Mouse (Mus musculus) CD4-positive helper T cell, adult 2 months (primary cell): Measurements from ENCODE around the gene Chga.

Source experiments
- DNase-seq: peaks from one replicate; pipeline ENCODE4 v3.0.0-alpha.2; 2012; ENCODE audit warnings: low read depth, missing footprints, low spot score

Gene Chga

DNA sequence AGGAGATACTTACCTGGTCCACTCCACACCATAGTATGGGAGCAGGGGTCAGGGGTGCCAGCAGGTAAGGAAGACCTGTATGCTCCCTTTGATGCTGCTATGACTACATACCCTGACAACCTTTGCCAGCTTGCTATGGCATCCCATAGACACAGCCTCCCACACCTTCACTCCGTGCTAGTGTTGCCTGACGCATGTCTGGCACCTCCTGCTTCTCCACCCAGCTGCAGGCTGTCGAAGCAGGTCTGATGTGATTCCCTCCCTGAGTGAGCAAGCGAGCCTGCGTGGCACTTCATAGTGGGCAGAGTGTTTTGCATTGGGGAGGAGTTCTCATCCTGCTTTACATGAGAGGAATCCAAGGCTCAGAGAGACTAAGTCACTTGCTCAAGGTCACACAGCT, 2.6 kb downstream of the Chga start:
- DNase-seq = no peak

DNA sequence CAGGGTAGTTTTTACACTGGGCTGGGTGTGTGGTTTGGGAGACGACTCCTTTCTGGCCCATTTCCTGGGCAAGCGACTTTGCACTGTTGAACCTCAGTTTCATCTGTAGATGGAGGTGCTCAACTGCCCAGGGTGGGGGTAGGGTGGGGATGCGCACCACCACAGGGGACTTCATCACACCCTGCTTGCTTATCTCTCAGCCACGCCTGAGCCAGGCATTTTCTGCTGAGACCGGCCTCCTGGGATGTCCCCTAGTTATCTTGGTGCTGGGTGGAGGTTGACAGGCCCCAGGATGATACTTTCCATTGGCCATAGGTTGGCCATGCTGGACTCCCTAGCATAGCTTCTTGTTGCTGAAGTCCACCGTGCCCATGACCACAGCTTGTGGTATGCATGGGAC, 10.3 kb downstream of the Chga start:
- DNase-seq = no peak

DNA sequence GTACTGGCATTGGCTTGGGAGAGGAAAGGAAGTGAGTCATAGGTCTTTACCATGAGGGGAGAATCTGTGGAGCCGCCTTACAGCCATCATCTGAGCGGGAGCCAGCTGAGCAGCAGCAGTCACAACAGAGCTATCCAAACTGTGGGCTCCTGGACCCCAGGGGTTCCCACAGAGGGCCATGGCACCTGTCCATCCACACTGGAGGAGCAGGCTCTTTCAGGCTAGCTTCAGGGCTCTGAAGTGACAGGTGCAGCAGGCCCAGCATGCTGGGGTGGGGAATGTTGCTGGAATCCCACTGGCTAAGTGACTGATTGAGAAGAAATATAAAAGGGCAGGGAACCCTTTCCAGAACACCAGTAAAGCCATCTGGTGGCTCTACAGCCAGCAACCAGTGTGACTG, 12.2 kb downstream of the Chga start:
- DNase-seq = no peak

GRCm38 (mm10) chr12:102568219-102568618, 13.4 kb downstream of the Chga start:
- no peak for DNase-seq

- no peak for DNase-seq
Observed at GRCm38 (mm10) chr12:102570111-102570510, 15.3 kb downstream of the Chga start.

DNA sequence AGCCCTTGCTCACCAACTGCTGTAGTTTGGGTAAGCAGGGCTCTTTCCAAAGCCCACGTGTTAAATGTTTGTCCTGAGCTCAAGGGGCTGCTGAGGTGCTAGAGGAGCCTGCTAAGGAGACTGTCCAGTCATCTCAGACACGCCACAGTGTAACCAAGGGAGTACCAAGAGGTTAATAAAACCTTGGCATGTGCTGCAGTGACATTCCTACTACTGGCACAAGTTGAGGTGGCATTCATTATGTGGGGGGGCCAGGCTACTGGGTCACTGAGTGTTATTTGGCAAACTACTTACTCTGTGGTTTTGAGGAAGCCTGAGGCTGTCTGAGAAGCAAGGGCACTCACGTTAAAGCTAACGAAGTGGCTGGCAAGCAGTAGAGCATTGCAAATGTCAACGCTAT, 16.0 kb downstream of the Chga start:
- DNase-seq = no peak

DNA sequence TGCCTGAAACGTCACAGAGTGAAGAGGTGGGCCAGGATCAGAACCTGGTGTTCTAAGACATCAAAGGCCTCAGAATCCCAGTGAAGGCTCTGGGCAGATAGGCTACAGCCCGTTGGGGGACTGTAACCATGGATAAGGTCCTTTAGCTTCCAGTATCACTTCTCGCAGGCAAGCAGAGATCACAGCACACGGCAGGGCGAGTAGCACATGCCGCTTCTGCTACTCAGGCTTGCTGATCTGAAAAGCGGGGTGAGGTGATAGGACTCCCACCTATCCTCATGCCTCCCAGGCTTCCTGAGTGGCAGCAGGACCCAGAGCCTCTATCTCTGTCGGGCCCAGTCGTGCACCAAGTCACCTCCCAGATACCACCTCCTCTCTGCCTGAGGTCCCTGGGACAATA, 16.9 kb downstream of the Chga start:
- DNase-seq = no peak

DNA sequence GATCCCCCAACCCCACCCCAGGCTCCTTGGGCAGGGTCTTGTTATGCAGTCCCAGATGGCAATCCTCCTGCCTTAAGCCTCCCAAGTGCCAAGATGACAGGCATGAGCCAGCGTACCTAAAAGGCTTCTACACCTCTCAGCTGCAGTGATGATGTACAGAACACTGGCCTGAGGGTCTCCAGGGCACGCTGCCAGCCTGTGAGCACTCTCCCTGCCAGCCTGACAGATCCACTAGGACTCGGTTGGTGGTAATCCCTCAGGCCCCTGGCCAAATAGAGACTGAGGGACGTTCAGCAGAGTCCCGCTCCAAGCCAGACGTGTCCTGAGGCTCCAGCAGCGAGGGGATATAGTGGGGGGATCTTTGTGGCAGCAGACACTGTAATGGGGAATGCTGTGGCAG, 18.3 kb downstream of the Chga start:
- no peak for DNase-seq

DNA sequence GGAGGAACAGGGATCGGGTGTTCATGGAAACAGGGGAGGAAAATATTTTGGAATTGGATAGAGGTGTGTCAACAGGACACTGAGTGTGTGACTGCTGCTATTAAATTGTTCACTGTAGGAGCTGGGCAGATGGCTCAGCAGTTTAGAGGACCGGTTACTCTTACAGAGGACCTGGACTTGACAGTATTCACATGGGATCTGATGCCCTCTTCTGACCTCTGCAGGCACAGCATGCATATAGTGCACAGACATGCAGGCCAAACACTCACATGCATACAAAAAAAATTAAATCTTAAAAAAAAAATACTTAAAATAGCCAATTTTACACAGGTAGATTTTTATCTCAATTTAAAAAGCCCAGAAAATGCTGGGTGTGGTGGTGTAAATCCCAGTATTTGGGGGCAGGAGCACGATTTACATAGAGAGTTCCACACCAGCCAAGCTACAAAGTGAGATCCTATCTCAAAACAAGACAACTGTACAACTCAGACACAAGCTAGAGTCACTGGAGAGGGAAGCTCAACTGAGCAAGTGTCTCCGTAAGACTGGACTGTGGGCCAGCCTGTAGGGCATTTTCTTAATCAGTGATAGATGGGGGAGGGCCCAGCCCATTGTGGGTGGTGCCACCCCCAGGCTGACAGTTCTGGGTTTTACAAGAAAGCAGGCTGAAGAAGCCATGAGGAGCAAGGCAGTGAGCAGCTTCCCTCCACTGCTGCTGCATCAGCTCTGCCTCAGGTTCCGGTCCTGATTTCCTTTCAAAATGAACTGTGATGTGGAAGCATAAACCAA, 21.0 kb downstream of the Chga start:
- no peak for DNase-seq

DNA sequence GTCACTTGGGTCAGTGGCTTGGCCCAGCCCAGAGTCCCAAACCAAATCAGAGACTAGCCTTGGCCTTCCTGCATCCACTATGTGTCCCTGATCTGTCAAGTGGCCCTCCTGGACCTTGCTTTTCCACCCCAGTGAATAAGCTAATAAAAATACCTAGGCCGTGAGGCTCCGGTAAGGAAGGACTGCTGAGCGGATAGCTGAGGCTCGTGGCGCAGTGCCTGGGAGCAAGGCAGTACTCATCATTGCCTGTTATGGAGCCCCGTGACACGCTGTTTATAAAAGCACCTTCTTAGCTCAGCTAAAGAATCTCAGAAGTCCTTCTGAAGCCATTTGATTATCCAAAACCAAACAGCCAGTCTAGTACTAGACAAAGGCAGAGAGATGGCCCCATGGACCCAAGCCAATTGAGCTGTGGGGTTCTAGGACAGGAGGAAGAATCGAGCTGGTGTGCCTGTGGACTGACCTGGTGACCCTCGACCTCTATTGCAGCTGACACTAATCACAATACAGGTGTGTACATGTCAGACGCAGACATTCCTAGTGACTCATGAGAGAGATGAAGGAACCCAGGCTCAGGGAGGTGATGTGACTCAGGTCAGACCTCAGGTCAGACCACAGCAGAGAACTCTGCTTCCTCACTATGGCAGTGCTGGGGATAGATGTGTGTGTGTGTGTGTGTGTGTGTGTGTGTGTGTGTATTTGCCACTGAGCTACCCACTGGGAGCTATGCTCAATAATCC, 22.1 kb downstream of the Chga start:
- DNase-seq = no peak

- DNase-seq = peak; percentile 61
Observed at GRCm38 (mm10) chr12:102579041-102579440, 24.3 kb downstream of the Chga start.

GRCm38 (mm10) chr12:102581579-102582196, 26.9 kb downstream of the Chga start:
- DNase-seq = peak; percentile 63

GRCm38 (mm10) chr12:102582441-102582840, 27.7 kb downstream of the Chga start:
- DNase-seq = no peak

GRCm38 (mm10) chr12:102585390-102585789, 30.6 kb downstream of the Chga start:
- no peak for DNase-seq

DNA sequence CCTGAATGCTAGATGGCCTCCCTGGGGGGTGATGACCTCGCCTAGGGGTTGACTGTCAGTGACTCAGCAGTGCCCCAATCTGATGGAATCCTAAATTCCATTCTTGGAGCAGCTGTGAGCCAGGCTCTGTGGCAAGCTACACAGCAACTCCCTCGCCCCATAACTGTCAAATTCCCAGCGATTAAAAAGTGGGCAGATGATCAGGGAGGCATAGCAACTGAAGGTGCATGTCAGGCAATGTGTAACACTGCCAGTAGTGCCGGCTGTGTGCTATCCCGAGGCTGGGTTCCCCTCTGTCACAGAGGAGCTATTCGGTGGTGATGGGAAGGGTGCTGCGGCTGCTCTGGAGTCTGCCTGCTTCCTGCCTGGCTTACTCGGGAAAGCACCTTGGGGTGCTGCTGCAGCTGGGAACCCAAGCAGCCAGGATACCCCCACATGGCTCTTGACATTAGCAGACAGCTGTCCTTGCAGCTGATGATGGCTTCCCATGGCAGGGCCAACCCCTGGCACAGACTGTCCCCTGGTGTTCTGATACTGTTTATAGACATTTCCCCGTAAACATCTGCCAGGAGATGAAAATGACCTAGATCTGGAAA, 31.6 kb downstream of the Chga start:
- no peak for DNase-seq

- DNase-seq = no peak
Observed at GRCm38 (mm10) chr12:102587106-102587505, 32.3 kb downstream of the Chga start.

GRCm38 (mm10) chr12:102590711-102591360, 36.1 kb downstream of the Chga start:
- DNase-seq = no peak

DNA sequence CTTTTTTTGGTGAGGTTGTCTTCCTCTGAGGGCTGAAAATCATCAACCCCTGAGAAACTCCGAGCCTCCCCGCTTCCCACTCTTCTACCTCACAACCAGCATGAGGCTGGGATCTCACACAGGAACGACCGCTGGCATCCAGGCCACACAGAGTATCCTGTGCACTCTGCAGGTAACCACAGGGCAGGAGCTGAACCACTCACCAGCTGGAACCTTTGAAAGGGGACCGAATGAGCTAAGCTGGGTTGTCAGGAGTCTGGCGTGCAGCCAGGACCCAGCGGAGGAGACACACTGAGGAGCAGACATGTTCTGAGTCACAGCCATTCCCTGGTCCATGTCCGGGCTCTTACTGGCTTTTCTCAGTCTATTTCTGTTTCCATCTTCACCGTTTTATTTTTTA, 38.9 kb downstream of the Chga start:
- no peak for DNase-seq

GRCm38 (mm10) chr12:102594627-102595026, 39.9 kb downstream of the Chga start:
- DNase-seq = no peak

DNA sequence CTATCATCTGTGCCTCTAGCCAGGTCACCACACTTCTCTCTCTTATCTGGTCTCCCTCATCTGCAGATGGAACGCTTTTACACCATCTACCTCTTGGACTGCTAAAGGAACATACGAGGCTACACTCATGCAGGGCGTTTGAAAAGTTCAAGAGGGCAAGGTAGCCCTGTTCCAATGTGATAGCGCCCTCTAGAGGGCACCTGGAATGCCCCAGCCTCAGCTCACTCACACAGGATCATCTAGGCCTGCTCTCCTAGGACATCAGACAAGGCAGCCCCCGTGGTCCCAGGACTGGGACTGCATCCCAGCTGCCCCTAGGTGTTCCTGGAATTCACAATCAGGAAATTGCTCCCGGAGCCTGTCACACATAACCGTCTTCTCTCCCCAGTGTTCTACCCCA, 41.6 kb downstream of the Chga start:
- peak; percentile 34 for DNase-seq

- no peak for DNase-seq
Observed at GRCm38 (mm10) chr12:102597466-102597865, 42.7 kb downstream of the Chga start.

DNA sequence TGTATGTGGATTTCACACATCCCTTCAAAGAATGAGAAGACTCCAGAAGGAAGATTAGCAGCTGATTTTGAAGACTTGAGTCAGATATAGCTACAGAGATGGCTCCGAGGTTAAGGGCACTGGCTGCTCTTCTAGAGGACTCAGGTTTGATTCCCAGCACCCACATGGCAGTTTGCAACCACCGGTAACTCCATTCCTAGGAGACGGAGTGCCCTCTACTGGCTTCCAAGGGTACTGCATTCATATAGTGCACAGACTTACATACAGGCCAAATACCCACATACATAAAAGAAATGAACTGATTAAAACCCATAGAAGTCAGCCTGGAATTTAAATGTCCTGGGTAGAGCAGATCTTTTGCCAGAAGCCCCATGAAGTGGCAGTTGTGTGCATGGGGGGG, 43.8 kb downstream of the Chga start:
- no peak for DNase-seq
